Mouse (Mus musculus) myocyte (in vitro differentiated cells): ENCODE data around the gene Hist1h2be. TPM values are rescaled to one million over a fixed set of nuclear protein-coding genes. Genes with fewer than 3 reads are reported as not detected.
"Not testable (repeated sequence)": the region's sequence is repeated elsewhere in the genome, so short reads cannot be mapped to it uniquely, and the experiment has no call there.

Experiments
- H3K27me3 ChIP-seq: one replicate; pipeline ENCODE4 v1.6.1; 2011; ENCODE audit not compliant: control insufficient read depth, insufficient read depth, insufficient read length
- H3K36me3 ChIP-seq: one replicate; pipeline ENCODE4 v1.6.1; 2011; ENCODE audit not compliant: control insufficient read depth, insufficient read depth
- H3K4me2 ChIP-seq: one replicate; pipeline ENCODE4 v1.6.1; 2011; ENCODE audit warnings: low read depth, control low read depth
- H3K4me3 ChIP-seq: one replicate; pipeline ENCODE4 v1.5.1; 2011; ENCODE audit warnings: mild to moderate bottlenecking, control low read depth, moderate library complexity
- H3K79me2 ChIP-seq: one replicate; pipeline ENCODE4 v1.6.1; 2011; ENCODE audit not compliant: control insufficient read depth, insufficient read depth
- H3ac ChIP-seq: one replicate; pipeline ENCODE4 v1.6.1; 2011; ENCODE audit not compliant: control insufficient read depth, insufficient read length
- CEBPB ChIP-seq: IDR thresholded peaks from 2 replicates; pipeline ENCODE4 v1.6.1; 2011; ENCODE audit warnings: mild to moderate bottlenecking, moderate library complexity; ENCODE audit not compliant: poor library complexity, insufficient read depth, severe bottlenecking
- E2F4 ChIP-seq: IDR thresholded peaks from one replicate; pipeline ENCODE4 v1.6.1; 2011; ENCODE audit warnings: mild to moderate bottlenecking, control low read depth, moderate library complexity; ENCODE audit not compliant: insufficient read depth
- MAX ChIP-seq: IDR thresholded peaks from one replicate; pipeline ENCODE4 v1.6.1; 2011; ENCODE audit warnings: low read depth, mild to moderate bottlenecking, control low read depth
- MYOD1 ChIP-seq, 3 experiments: IDR thresholded peaks; one replicate each; pipeline ENCODE4 v1.6.1; 2011; ENCODE audit warnings: control low read depth in 2 of 3, low read depth in 2 of 3, mild to moderate bottlenecking in 2 of 3, moderate library complexity in 1 of 3; ENCODE audit not compliant: insufficient read length in 2 of 3, control insufficient read depth in 1 of 3
- MYOG ChIP-seq, 3 experiments: IDR thresholded peaks; one replicate each; pipeline ENCODE4 v1.6.1; 2011; ENCODE audit warnings: control low read depth in 2 of 3, low read depth in 2 of 3, mild to moderate bottlenecking in 2 of 3; ENCODE audit not compliant: insufficient read length in 2 of 3, control insufficient read depth in 1 of 3, insufficient read depth in 1 of 3
- POLR2A ChIP-seq: IDR thresholded peaks from one replicate; pipeline ENCODE4 v1.6.1; 2011; ENCODE audit warnings: low read depth, mild to moderate bottlenecking, control low read depth, moderate library complexity; ENCODE audit not compliant: insufficient read length
- POLR2AphosphoS2 ChIP-seq: IDR thresholded peaks from one replicate; pipeline ENCODE4 v1.6.1; 2011; ENCODE audit warnings: low read depth, control low read depth; ENCODE audit not compliant: insufficient read length
- REST ChIP-seq: IDR thresholded peaks from one replicate; pipeline ENCODE4 v1.6.1; 2011; ENCODE audit warnings: mild to moderate bottlenecking, control low read depth, moderate library complexity; ENCODE audit not compliant: insufficient read depth, insufficient read length
- SRF ChIP-seq: IDR thresholded peaks from one replicate; pipeline ENCODE4 v1.6.1; 2011; ENCODE audit warnings: low read depth; ENCODE audit not compliant: control insufficient read depth, insufficient read length
- TCF12 ChIP-seq: IDR thresholded peaks from one replicate; pipeline ENCODE4 v1.6.1; 2011; ENCODE audit warnings: mild to moderate bottlenecking, control low read depth; ENCODE audit not compliant: poor library complexity, insufficient read depth, severe bottlenecking
- TCF3 ChIP-seq: IDR thresholded peaks from one replicate; pipeline ENCODE4 v1.6.1; 2011; ENCODE audit warnings: low read depth, control low read depth; ENCODE audit not compliant: insufficient read length
- USF1 ChIP-seq: IDR thresholded peaks from one replicate; pipeline ENCODE4 v1.6.1; 2011; ENCODE audit warnings: low read depth, mild to moderate bottlenecking, control low read depth, moderate library complexity
- polyA plus RNA-seq: library from polyadenylated mRNA; unstranded; fragments of >200 nt; fragmentation: generic; extraction: Trizol; gene quantifications from one replicate; pipeline ENCODE4 v1.2.1, GENCODE M21; 2012; ENCODE audit warnings: missing spikeins

Gene Hist1h2be
- polyA plus RNA-seq, 1 experiment = 4.3 TPM

DNA sequence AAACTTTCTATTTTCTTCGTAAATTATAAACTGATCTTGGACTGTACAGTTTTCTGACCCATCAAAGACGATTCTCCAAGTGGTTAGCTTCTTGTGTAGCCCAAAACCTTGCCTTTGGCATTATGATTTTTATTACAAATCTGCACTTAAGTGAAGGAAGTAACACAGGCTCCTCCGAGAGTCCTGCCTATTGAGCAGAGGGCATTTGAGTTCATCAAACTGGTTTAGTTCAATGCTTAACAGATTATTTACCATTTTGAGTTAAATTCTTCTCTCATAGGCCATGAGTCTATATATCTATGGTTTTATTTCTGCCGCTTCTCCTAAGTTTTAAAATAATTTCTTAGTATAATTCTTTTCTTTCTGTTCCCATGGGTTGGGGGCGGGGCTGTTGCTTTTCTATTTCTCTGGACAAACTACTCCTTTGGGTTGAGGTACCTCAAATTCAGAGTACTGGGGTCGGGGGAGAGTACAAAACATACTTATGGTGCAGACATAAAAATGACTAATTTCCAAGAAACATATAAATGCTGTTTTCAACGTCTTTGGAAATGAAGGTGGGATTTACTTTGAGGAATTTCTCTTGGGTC, 2.0 kb upstream of the Hist1h2be start:
- Histone ChIP-seq H3K79me2 (no peaks in the 10 kb centered on the region), H3K4me2 (peak overlapping the region; percentile 84), H3ac (no peak overlapping the region), H3K4me3 (peak overlapping the region; percentile 87), H3K36me3 (no peaks in the 10 kb centered on the region), H3K27me3 (no peaks in the 10 kb centered on the region)
- TF ChIP-seq MAX (no peak), E2F4 (no peak), MYOG (IDR thresholded peaks at IDR 0.05; ENCODE audit: control insufficient read depth in 1 of 3, insufficient read depth in 1 of 3, insufficient read length in 2 of 3, low read depth in 2 of 3) (no peak), REST (no peak), MYOD1 (IDR thresholded peaks at IDR 0.05; ENCODE audit: control insufficient read depth in 1 of 3, insufficient read length in 2 of 3, low read depth in 2 of 3) (no peak), SRF (no peak), CEBPB (no peak), POLR2AphosphoS2 (no peak), POLR2A (no peak), USF1 (no peak), TCF3 (no peak), TCF12 (no peak)

GRCm38 (mm10) chr13:23622175-23622671, 1.3 kb upstream of the Hist1h2be start, which contains the start of gene Hist1h1e:
Gene Hist1h1e (minus strand): TSS chr13:23622558.
- H3K4me2 ChIP-seq = peak within 1 kb of the TSS; percentile 93
- TF ChIP-seq MYOG (IDR thresholded peaks at IDR 0.05; ENCODE audit: control insufficient read depth in 1 of 3, insufficient read depth in 1 of 3, insufficient read length in 2 of 3, low read depth in 2 of 3) (peak in 1 of 3 experiments; percentile 19), E2F4 (peak; percentile 16), REST (peak; percentile 40), POLR2AphosphoS2 (peak; percentile 96), POLR2A (peak; percentile 89)
- H3K4me3 ChIP-seq = peak within 1 kb of the TSS; percentile 87
- H3K36me3 ChIP-seq, H3K27me3 ChIP-seq, H3K79me2 ChIP-seq, H3ac ChIP-seq: not testable (repeated sequence)

GRCm38 (mm10) chr13:23621532-23622174, 729 bp upstream of the Hist1h2be start:
- H3K4me2 ChIP-seq = peak overlapping the region; percentile 93
- H3ac ChIP-seq = no peak overlapping the region
- no peaks in the 10 kb centered on the region for H3K27me3 ChIP-seq
- no peaks in the 10 kb centered on the region for H3K36me3 ChIP-seq
- no peaks in the 10 kb centered on the region for H3K79me2 ChIP-seq
- peak overlapping the region; percentile 87 for H3K4me3 ChIP-seq
- TF ChIP-seq POLR2A = peak; percentile 88
- no peak for TF ChIP-seq REST
- TF ChIP-seq POLR2AphosphoS2 = peak; percentile 98

DNA sequence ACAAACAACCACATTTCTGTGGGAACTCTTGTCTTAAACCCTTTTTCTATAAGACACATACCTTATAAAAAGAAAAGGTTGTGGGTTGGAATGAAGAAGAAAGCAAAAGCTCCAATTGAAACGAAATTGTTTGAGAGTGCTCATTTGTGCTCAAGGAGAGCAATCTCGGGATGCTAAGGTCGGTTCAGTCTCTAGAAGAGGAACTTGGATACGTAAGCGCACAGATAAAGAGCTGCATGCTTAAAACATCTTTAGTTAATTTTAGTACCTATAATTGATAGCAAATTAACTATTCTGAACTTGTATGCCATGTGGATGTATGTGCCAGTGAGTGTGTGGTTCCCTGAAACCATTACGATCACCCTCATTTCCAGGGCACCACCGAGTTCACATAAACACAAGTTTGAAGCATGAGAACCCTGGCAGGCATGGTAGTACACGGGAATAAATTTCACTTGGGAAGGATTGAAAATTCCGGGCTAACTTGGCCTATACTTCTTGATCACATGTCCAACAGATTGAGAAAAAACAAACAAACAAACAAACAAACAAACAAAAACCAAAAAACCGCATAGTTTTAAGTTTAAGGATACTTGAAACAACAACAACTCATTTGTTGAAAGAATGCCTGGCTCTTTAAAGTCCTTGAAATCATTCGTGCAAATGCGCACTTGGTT, 730 bp downstream of the Hist1h2be start:
- Histone ChIP-seq H3K4me2 (peak overlapping the region; percentile 93), H3K79me2 (no peaks in the 10 kb centered on the region), H3K36me3 (no peaks in the 10 kb centered on the region), H3K27me3 (no peaks in the 10 kb centered on the region), H3K4me3 (peak overlapping the region; percentile 87), H3ac (no peak overlapping the region)
- no peak for TF ChIP-seq POLR2AphosphoS2
- no peak for TF ChIP-seq POLR2A
- no peak for TF ChIP-seq USF1
- TF ChIP-seq TCF3 = no peak

GRCm38 (mm10) chr13:23611638-23612037, 9.3 kb downstream of the Hist1h2be start:
- H3K79me2 ChIP-seq = no peaks in the 10 kb centered on the region
- H3K4me2 ChIP-seq = no peak overlapping the region
- H3K36me3 ChIP-seq = no peaks in the 10 kb centered on the region
- no peak overlapping the region for H3K4me3 ChIP-seq
- H3ac ChIP-seq = no peak overlapping the region
- TF ChIP-seq CEBPB = no peak
- no peak for TF ChIP-seq MYOG (IDR thresholded peaks at IDR 0.05; ENCODE audit: control insufficient read depth in 1 of 3, insufficient read depth in 1 of 3, insufficient read length in 2 of 3, low read depth in 2 of 3)
- TF ChIP-seq POLR2A = no peak
- TF ChIP-seq TCF12 = no peak
- TF ChIP-seq USF1 = no peak
- TF ChIP-seq SRF = no peak
- TF ChIP-seq TCF3 = no peak
- no peak for TF ChIP-seq E2F4
- no peak for TF ChIP-seq MYOD1 (IDR thresholded peaks at IDR 0.05; ENCODE audit: control insufficient read depth in 1 of 3, insufficient read length in 2 of 3, low read depth in 2 of 3)
- TF ChIP-seq MAX = no peak
- TF ChIP-seq REST = no peak
- no peak for TF ChIP-seq POLR2AphosphoS2
- H3K27me3 ChIP-seq = no peaks in the 10 kb centered on the region
